In genomic region chr1:121332485-121332884, GRCm38 (mm10) we compare ENCODE assay signal across 8 mouse cellular contexts. TPM values are rescaled to one million over a fixed set of nuclear protein-coding genes. Genes with fewer than 3 reads are reported as not detected.
DNase-seq lines count a peak whose midpoint lies in the region; ATAC-seq and TF ChIP-seq lines count a peak whose summit lies in the region.

Gene Insig2, minus strand, starts transcription at chr1:121332589.

- no peaks in the 10 kb centered on the region for H3K9me3 ChIP-seq in intestine, postnatal 0 days (ENCODE audit: control insufficient read depth)
- no peaks in the 10 kb centered on the region for H3K9me3 ChIP-seq in midbrain, postnatal 0 days (ENCODE audit: low read length)

- H3K4me3 ChIP-seq in intestine, postnatal 0 days (ENCODE audit: low read depth, low read length) = no peak within 1 kb of the TSS
- H3K4me3 ChIP-seq in midbrain, postnatal 0 days (ENCODE audit: low read depth, low read length) = no peak within 1 kb of the TSS

- H3K27ac ChIP-seq in intestine, postnatal 0 days (ENCODE audit: low read depth, low read length) = no peak within 1 kb of the TSS
- H3K27ac ChIP-seq in midbrain, postnatal 0 days (ENCODE audit: low read depth, low read length) = no peak within 1 kb of the TSS

- no peak within 1 kb of the TSS for H3K4me2 ChIP-seq in intestine, postnatal 0 days (replicated peaks; ENCODE audit: low read depth)
- H3K4me2 ChIP-seq in midbrain, postnatal 0 days (ENCODE audit: low read depth, low read length, poor library complexity, severe bottlenecking) = no peak within 1 kb of the TSS

- no peak for ATAC-seq in intestine, postnatal 0 days
- no peak for ATAC-seq in midbrain, postnatal 0 days (ENCODE audit: low FRiP score)

- H3K9ac ChIP-seq in intestine, postnatal 0 days (ENCODE audit: low read depth, low read length) = no peak within 1 kb of the TSS
- no peak within 1 kb of the TSS for H3K9ac ChIP-seq in midbrain, postnatal 0 days (replicated peaks; ENCODE audit: low read length, poor library complexity, severe bottlenecking)

- DNase-seq in left cerebral cortex, adult 18-20 months (ENCODE audit: low spot score in 2 of 2) = no peak
- DNase-seq in left cerebral cortex, adult 11 months (ENCODE audit: low spot score) = no peak
- no peak for DNase-seq in adrenal gland, postnatal 4 days (ENCODE audit: low spot score in 2 of 2)
- DNase-seq in gonadal fat pad, adult 2 months (ENCODE audit: low read depth) = no peak
- DNase-seq in midbrain, postnatal 0 days (ENCODE audit: low spot score) = no peak
- DNase-seq in T-cell, adult 2 months (ENCODE audit: low spot score) = no peak
- no peak for DNase-seq in thymus, adult 18-20 months

- no peaks in the 10 kb centered on the region for H3K36me3 ChIP-seq in intestine, postnatal 0 days (ENCODE audit: control insufficient read depth, insufficient read depth)
- no peaks in the 10 kb centered on the region for H3K36me3 ChIP-seq in midbrain, postnatal 0 days (ENCODE audit: insufficient read depth, low read length)

- WGBS in intestine, postnatal 0 days = 85% methylated on average over 1 of the region's 1 CpGs
- 92% methylated on average over 1 of the region's 1 CpGs for WGBS in midbrain, postnatal 0 days

- TF ChIP-seq CTCF in intestine, postnatal 0 days (IDR thresholded peaks at IDR 0.05; ENCODE audit: low read depth) = no peak
- no peak for TF ChIP-seq CTCF in midbrain, postnatal 0 days (IDR thresholded peaks at IDR 0.05)

- no peaks in the 10 kb centered on the region for H3K27me3 ChIP-seq in intestine, postnatal 0 days (replicated peaks; ENCODE audit: control insufficient read depth, insufficient read depth, low read length)
- H3K27me3 ChIP-seq in midbrain, postnatal 0 days (ENCODE audit: insufficient read depth, low read length) = no peaks in the 10 kb centered on the region

- H3K4me1 ChIP-seq in intestine, postnatal 0 days (replicated peaks; ENCODE audit: control insufficient read depth, insufficient read depth, low read length) = 0 out of 2 replicates have a peak, but pooled peaks cover 3% of the 10 kb centered on the region
- no peaks in the 10 kb centered on the region for H3K4me1 ChIP-seq in midbrain, postnatal 0 days (ENCODE audit: insufficient read depth, low read length)

RNA-seq across cellular contexts. Expression of gene Insig2, which starts in this region (rescaled TPM):
- 10 to 100 TPM; 58.3 to 68.1 TPM for total RNA-seq in left cerebral cortex, adult 18-20 months (2021)
- 10 to 100 TPM; 48.6 TPM for total RNA-seq in adrenal gland, postnatal 4 days (2021)
- 33.0 and 40.1 TPM in 2 replicates for polyA plus RNA-seq in gonadal fat pad, adult 2 months (2012; rRNA removed)
- 36.9 and 38.9 TPM in 2 replicates for polyA plus RNA-seq in intestine, postnatal 0 days (2015; fragmentation: Nextera tagmentation; extraction: Ambion mirVana)
- 22.9 and 24.3 TPM in 2 replicates for total RNA-seq in midbrain, postnatal 0 days (2014; rRNA removed)
- 35.7 and 44.9 TPM in 2 replicates for polyA plus RNA-seq in midbrain, postnatal 0 days (2015; fragmentation: Nextera tagmentation; extraction: Ambion mirVana)
